In the genomic region with DNA sequence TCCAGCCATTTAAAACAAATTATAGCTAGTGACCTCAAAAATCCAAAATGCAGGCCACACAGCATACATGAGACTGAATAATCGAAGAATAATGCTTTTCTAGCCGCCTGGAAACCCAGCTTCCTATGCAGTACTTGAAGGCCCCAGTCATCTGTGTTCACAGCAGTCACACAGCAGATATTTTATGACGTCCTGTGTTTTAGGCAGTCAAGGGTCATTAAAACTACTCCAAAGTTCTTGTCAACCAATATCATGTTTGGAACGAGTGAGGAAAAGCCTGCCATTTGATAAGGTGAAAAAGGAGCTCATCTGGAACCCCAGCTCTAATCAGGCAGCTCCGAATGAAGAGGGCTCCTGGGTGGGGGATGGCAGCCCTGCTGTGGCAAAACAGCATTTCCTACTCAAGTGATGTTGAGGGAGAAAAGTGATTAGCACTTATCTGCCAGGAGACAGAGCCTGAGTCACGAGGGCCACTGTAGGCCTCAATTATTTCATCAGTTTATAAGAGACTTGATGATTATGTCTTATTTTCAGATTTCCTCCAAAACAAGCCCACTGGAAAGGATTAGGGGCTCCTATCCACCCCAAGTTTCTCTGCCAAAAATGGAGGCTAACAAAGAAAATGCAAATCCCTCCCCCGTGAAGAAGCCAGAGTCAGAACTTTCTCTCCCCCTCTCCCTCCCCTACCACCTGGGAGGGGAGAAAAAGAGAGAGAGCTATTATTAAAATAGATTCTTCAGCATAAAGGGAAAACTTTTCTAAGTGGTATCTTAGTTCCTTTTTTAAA, we compare ENCODE assay signal across 8 mouse cellular contexts. TPM values are rescaled to one million over a fixed set of nuclear protein-coding genes. Genes with fewer than 3 reads are reported as not detected.
DNase-seq lines count a peak whose midpoint lies in the region; ATAC-seq and TF ChIP-seq lines count a peak whose summit lies in the region.

No protein-coding gene starts in this region.

- no peak for TF ChIP-seq POLR2A in testis, adult 2 months (IDR thresholded peaks at IDR 0.05; ENCODE audit: control insufficient read depth, low read depth, low read length)
- no peak for TF ChIP-seq POLR2A in limb, embryonic 14.5 days (IDR thresholded peaks at IDR 0.05; ENCODE audit: borderline replicate concordance, extremely low read depth, insufficient read depth, insufficient read length)

- DNase-seq in embryo, embryonic 9.5 days (ENCODE audit: extremely low spot score), result peak; percentile 25
- no peak for DNase-seq in embryo, embryonic 10 days (ENCODE audit: low spot score)
- DNase-seq in testis, postnatal 10 days (ENCODE audit: low spot score), result no peak
- DNase-seq in limb, embryonic 14.5 days (ENCODE audit: low spot score), result no peak
- no peak for DNase-seq in adrenal gland, adult (ENCODE audit: inconsistent age in 2 of 2, low spot score in 1 of 2)
- no peak for DNase-seq in layer of hippocampus, postnatal 25 days (ENCODE audit: extremely low spot score in 1 of 2, low spot score in 1 of 2)

- no peaks in the 10 kb centered on the region for H3K27me3 ChIP-seq in testis, adult 2 months (ENCODE audit: control insufficient read depth, insufficient read depth, low read length)
- H3K27me3 ChIP-seq in limb, embryonic 14.5 days (ENCODE audit: control insufficient read depth, insufficient read depth, low read length), result no peaks in the 10 kb centered on the region
- H3K27me3 ChIP-seq in stomach, embryonic 15.5 days (replicated peaks), result no peaks in the 10 kb centered on the region

- TF ChIP-seq CTCF in testis, adult 2 months (IDR thresholded peaks at IDR 0.05; ENCODE audit: control insufficient read depth, insufficient read depth, insufficient replicate concordance, low read depth, low read length), result no peak

- peak overlapping the region; percentile 79 for H3K4me3 ChIP-seq in testis, adult 2 months (ENCODE audit: control insufficient read depth, low read depth, low read length)
- H3K4me3 ChIP-seq in limb, embryonic 14.5 days (replicated peaks; ENCODE audit: low read length), result peak overlapping the region; percentile 89; the same call in 1 of the 2 replicates
- H3K4me3 ChIP-seq in stomach, embryonic 15.5 days (replicated peaks), result peak overlapping the region; percentile 91; the same call in 1 of the 2 replicates

- peaks cover 14% of the 10 kb centered on the region for H3K4me1 ChIP-seq in testis, adult 2 months (ENCODE audit: control insufficient read depth, insufficient read depth, low read length)
- peaks cover 47% of the 10 kb centered on the region for H3K4me1 ChIP-seq in limb, embryonic 14.5 days (ENCODE audit: control insufficient read depth, insufficient read depth, low read length)
- H3K4me1 ChIP-seq in stomach, embryonic 15.5 days, result peaks cover 31% of the 10 kb centered on the region

- H3K36me3 ChIP-seq in testis, adult 2 months (ENCODE audit: control insufficient read depth, insufficient read depth, low read length), result no peaks in the 10 kb centered on the region
- H3K36me3 ChIP-seq in limb, embryonic 14.5 days (ENCODE audit: control insufficient read depth, insufficient read depth, low read length), result no peaks in the 10 kb centered on the region
- H3K36me3 ChIP-seq in stomach, embryonic 15.5 days, result no peaks in the 10 kb centered on the region

- H3K27ac ChIP-seq in testis, adult 2 months (ENCODE audit: control insufficient read depth, insufficient read depth, low read depth, low read length), result no peak overlapping the region; the same call in 1 of the 2 replicates
- 0 out of 2 replicates have a peak overlapping the region, but pooled peaks have one; percentile 19 for H3K27ac ChIP-seq in limb, embryonic 14.5 days (replicated peaks; ENCODE audit: low read depth, low read length)
- H3K27ac ChIP-seq in stomach, embryonic 15.5 days, result peak overlapping the region; percentile 95; the same call in 1 of the 2 replicates

- WGBS in limb, embryonic 14.5 days, result 14% methylated on average over 7 of the region's 7 CpGs
- 32% methylated on average over 7 of the region's 7 CpGs for WGBS in stomach, embryonic 15.5 days

- peak overlapping the region; percentile 57 for H3K4me2 ChIP-seq in limb, embryonic 14.5 days (replicated peaks; ENCODE audit: low read depth, low read length, severe bottlenecking)
- peak overlapping the region; percentile 56 for H3K4me2 ChIP-seq in stomach, embryonic 15.5 days

- no peak for ATAC-seq in limb, embryonic 14.5 days (ENCODE audit: low FRiP score, low read depth)
- no peak for ATAC-seq in stomach, embryonic 15.5 days (ENCODE audit: insufficient read depth, low FRiP score, low read depth)

- peak overlapping the region; percentile 21; the same call in 1 of the 2 replicates for H3K9ac ChIP-seq in limb, embryonic 14.5 days (ENCODE audit: low read depth, low read length, severe bottlenecking)
- no peak overlapping the region; the same call in 1 of the 2 replicates for H3K9ac ChIP-seq in stomach, embryonic 15.5 days

- no peaks in the 10 kb centered on the region for H3K9me3 ChIP-seq in limb, embryonic 14.5 days (ENCODE audit: control insufficient read depth, low read length)
- H3K9me3 ChIP-seq in stomach, embryonic 15.5 days, result no peaks in the 10 kb centered on the region

RNA-seq across cellular contexts. Expression of a gene that starts 19.2 kb away (rescaled TPM):
- polyA plus RNA-seq in testis, adult 2 months (2012; rRNA removed), result 74.6 and 80.0 TPM in 2 replicates
- polyA plus RNA-seq in limb, embryonic 14.5 days (2012; rRNA removed), result 11.7 and 12.2 TPM in 2 replicates
- polyA plus RNA-seq in limb, embryonic 14.5 days (2014; fragmentation: Nextera tagmentation; extraction: Ambion mirVana), result 4.0 and 4.8 TPM in 2 replicates
- polyA plus RNA-seq in stomach, embryonic 15.5 days (2015; fragmentation: Nextera tagmentation; extraction: Ambion mirVana), result 3.9 and 4.0 TPM in 2 replicates
- 1 to 10 TPM; 2.6 to 5.4 TPM for total RNA-seq in layer of hippocampus, postnatal 25 days (2021)
